Mouse (Mus musculus): ENCODE measurements around the gene Kxd1. TPM values are rescaled to one million over a fixed set of nuclear protein-coding genes. Genes with fewer than 3 reads are reported as not detected.

The Kxd1 gene
- polyA plus RNA-seq, 1 experiment from 2014 or later: 50.5 TPM

Other genes with a start within 250 kb of the Kxd1 start
- gene Homer3, start 245.1 kb downstream of the Kxd1 start, polyA plus RNA-seq (2015; fragmentation: Nextera tagmentation; extraction: Ambion mirVana): 47.0 TPM in 2 replicates
- gene Ddx49, start 225.5 kb downstream of the Kxd1 start, polyA plus RNA-seq (2015; fragmentation: Nextera tagmentation; extraction: Ambion mirVana): 45.8 and 50.9 TPM in 2 replicates
- gene Cope, start 225.4 kb downstream of the Kxd1 start, polyA plus RNA-seq (2015; fragmentation: Nextera tagmentation; extraction: Ambion mirVana): 275 and 288 TPM in 2 replicates
- gene Cers1, start 212.2 kb downstream of the Kxd1 start, polyA plus RNA-seq (2015; fragmentation: Nextera tagmentation; extraction: Ambion mirVana): 24.5 and 25.1 TPM in 2 replicates
- 1.2 and 2.6 TPM in 2 replicates for gene Gdf1, start 198.1 kb downstream of the Kxd1 start, polyA plus RNA-seq (2015; fragmentation: Nextera tagmentation; extraction: Ambion mirVana)
- gene Upf1, start 174.7 kb downstream of the Kxd1 start, polyA plus RNA-seq (2015; fragmentation: Nextera tagmentation; extraction: Ambion mirVana): 14.4 and 15.9 TPM in 2 replicates
- 0.14 and 0.96 TPM in 2 replicates for gene Comp, start 154.4 kb downstream of the Kxd1 start, polyA plus RNA-seq (2015; fragmentation: Nextera tagmentation; extraction: Ambion mirVana)
- 35.6 and 37.6 TPM in 2 replicates for gene Crtc1, start 88.4 kb downstream of the Kxd1 start, polyA plus RNA-seq (2015; fragmentation: Nextera tagmentation; extraction: Ambion mirVana)
- gene Klhl26, start 51.0 kb downstream of the Kxd1 start, polyA plus RNA-seq (2015; fragmentation: Nextera tagmentation; extraction: Ambion mirVana): 24.3 and 25.8 TPM in 2 replicates
- gene Tmem59l, start 40.6 kb downstream of the Kxd1 start, polyA plus RNA-seq (2015; fragmentation: Nextera tagmentation; extraction: Ambion mirVana): 78.5 and 78.8 TPM in 2 replicates
- 2.2 and 2.9 TPM in 2 replicates for gene Crlf1, start 34.8 kb downstream of the Kxd1 start, polyA plus RNA-seq (2015; fragmentation: Nextera tagmentation; extraction: Ambion mirVana)
- gene Rex1bd, start 21.2 kb downstream of the Kxd1 start, polyA plus RNA-seq (2015; fragmentation: Nextera tagmentation; extraction: Ambion mirVana): 147 and 148 TPM in 2 replicates
- 715 and 758 TPM in 2 replicates for gene Uba52, start 17.2 kb downstream of the Kxd1 start, polyA plus RNA-seq (2015; fragmentation: Nextera tagmentation; extraction: Ambion mirVana)
- 385 and 391 TPM in 2 replicates for gene Fkbp8, start 232 bp downstream of the Kxd1 start, polyA plus RNA-seq (2015; fragmentation: Nextera tagmentation; extraction: Ambion mirVana)
- gene Ell, start 11.5 kb upstream of the Kxd1 start, polyA plus RNA-seq (2015; fragmentation: Nextera tagmentation; extraction: Ambion mirVana): 16.3 and 17.2 TPM in 2 replicates
- gene Isyna1, start 66.4 kb upstream of the Kxd1 start, polyA plus RNA-seq (2015; fragmentation: Nextera tagmentation; extraction: Ambion mirVana): 121 and 125 TPM in 2 replicates
- gene Ssbp4, start 80.9 kb upstream of the Kxd1 start, polyA plus RNA-seq (2015; fragmentation: Nextera tagmentation; extraction: Ambion mirVana): 122 and 132 TPM in 2 replicates
- gene Lrrc25, start 88.2 kb upstream of the Kxd1 start, polyA plus RNA-seq (2015; fragmentation: Nextera tagmentation; extraction: Ambion mirVana): 1.5 and 1.9 TPM in 2 replicates
- gene Gdf15, start 104.5 kb upstream of the Kxd1 start, polyA plus RNA-seq (2015; fragmentation: Nextera tagmentation; extraction: Ambion mirVana): 0.12 and 0.14 TPM in 2 replicates
- 103 and 105 TPM in 2 replicates for gene Pgpep1, start 132.4 kb upstream of the Kxd1 start, polyA plus RNA-seq (2015; fragmentation: Nextera tagmentation; extraction: Ambion mirVana)
- 191 and 193 TPM in 2 replicates for gene Lsm4, start 145.3 kb upstream of the Kxd1 start, polyA plus RNA-seq (2015; fragmentation: Nextera tagmentation; extraction: Ambion mirVana)
- 79.2 and 94.3 TPM in 2 replicates for gene Jund, start 171.0 kb upstream of the Kxd1 start, polyA plus RNA-seq (2015; fragmentation: Nextera tagmentation; extraction: Ambion mirVana)
- gene Iqcn, start 175.5 kb upstream of the Kxd1 start, polyA plus RNA-seq (2015; fragmentation: Nextera tagmentation; extraction: Ambion mirVana): 0.04 and 0.09 TPM in 2 replicates
- gene Gm3336, start 190.6 kb upstream of the Kxd1 start, polyA plus RNA-seq (2015; fragmentation: Nextera tagmentation; extraction: Ambion mirVana): not detected in 2 replicates
- 0.14 and 0.23 TPM in 2 replicates for gene Pde4c, start 195.8 kb upstream of the Kxd1 start, polyA plus RNA-seq (2015; fragmentation: Nextera tagmentation; extraction: Ambion mirVana)
- gene Rab3a, start 226.7 kb upstream of the Kxd1 start, polyA plus RNA-seq (2015; fragmentation: Nextera tagmentation; extraction: Ambion mirVana): 352 and 355 TPM in 2 replicates
- gene Mpv17l2, start 233.0 kb upstream of the Kxd1 start, polyA plus RNA-seq (2015; fragmentation: Nextera tagmentation; extraction: Ambion mirVana): 40.8 and 44.5 TPM in 2 replicates
- 90.0 and 94.1 TPM in 2 replicates for gene Pik3r2, start 248.8 kb upstream of the Kxd1 start, polyA plus RNA-seq (2015; fragmentation: Nextera tagmentation; extraction: Ambion mirVana)